Mouse (Mus musculus): Measurements from ENCODE around the gene Srl. TPM values are rescaled to one million over a fixed set of nuclear protein-coding genes. Genes with fewer than 3 reads are reported as not detected.
A peak's percentile ranks its signal among the peaks of the same experiment; 100 is the strongest.
"Not testable (repeated sequence)": the region's sequence is repeated elsewhere in the genome, so short reads cannot be mapped to it uniquely, and the experiment has no call there.

Gene Srl
- total RNA-seq, 2 experiments from 2014 or later = 6.7 to 8.2 TPM

GRCm38 (mm10) chr16:4552829-4553550 lies 11.4 kb upstream of the Srl start:
- DNase-seq = no peak

DNA sequence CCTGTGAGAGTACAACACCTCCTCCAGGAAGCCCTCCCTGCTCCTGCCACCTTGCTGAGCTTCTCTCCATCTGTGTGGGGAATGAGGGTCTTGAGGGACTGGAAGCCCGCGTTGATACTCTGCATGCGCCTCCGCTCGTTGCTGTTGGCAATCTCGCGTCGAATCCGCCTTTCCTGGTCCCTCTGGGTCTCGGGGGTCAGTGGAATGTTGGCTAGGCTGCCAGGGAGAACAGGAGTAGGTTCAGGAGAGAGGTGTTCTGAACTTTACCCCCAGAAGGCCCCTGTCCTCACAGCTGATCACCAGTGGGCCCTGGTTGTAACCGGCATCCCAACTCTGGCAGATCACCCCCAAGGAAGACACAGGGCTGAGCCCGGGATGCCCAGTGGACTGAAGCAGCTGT lies 10.3 kb upstream of the Srl start:
- DNase-seq = no peak

- peak; percentile 75 to 81 for DNase-seq
Measured at GRCm38 (mm10) chr16:4551056-4551455, 9.4 kb upstream of the Srl start.

DNA sequence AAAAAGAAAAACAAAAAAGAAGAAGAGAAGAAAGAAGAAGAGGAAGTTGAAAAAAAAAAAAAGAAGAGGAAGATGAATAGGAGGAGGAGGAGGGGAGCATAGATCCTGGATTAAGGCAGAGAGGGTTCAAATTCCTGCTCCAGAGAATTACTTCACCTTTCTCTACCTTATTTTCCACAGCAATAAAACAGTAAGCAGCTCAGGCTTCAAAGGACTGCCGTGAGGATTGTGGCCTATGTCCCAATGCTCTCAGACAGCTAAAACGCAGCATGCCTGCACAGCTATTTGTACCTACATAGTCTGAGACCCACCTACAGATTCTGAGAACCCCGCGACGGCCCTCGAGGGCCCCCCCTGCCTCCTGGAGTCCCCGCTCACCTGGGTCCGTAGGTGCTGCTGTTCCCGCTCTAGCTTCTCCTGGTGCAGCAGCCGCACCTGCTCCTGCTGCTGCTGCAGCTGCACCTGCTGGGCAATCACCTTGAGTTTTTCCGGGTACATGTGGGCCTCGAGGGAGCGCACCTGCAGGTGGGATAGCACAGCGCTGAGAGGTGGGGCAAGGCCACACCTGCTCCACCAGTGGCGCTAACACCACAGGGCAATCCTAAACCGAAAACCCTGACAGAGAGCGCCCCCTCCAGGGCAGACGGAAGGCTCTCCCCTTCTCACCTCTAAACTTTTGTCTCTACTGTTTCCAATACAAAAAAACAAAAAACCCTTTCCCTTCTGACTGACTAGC lies 7.5 kb upstream of the Srl start:
- DNase-seq = no peak

- DNase-seq = no peak
Measured at GRCm38 (mm10) chr16:4547611-4548010, 6.0 kb upstream of the Srl start.

DNA sequence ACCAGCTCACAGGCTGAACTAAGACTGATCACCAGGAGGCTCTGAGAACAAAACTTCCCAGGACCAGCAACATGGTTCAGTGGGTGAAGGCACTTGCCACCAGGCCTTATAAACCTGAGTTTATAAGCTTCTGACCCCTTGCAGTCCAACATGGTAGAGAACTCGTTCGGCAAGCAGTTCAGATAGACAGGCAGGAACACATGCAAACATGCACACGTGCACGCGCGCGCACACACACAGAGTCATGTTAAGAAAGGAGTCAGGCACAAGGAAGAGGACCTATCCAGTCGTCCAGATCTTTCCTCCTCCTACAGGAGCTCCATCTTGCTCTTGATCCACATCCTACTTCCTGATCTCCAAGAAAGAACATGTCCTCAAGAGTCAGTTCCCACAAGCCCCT lies 5.2 kb upstream of the Srl start:
- no peak for DNase-seq

GRCm38 (mm10) chr16:4544845-4545244 lies 3.2 kb upstream of the Srl start:
- DNase-seq = no peak

GRCm38 (mm10) chr16:4543266-4543665 lies 1.6 kb upstream of the Srl start:
- DNase-seq = no peak

DNA sequence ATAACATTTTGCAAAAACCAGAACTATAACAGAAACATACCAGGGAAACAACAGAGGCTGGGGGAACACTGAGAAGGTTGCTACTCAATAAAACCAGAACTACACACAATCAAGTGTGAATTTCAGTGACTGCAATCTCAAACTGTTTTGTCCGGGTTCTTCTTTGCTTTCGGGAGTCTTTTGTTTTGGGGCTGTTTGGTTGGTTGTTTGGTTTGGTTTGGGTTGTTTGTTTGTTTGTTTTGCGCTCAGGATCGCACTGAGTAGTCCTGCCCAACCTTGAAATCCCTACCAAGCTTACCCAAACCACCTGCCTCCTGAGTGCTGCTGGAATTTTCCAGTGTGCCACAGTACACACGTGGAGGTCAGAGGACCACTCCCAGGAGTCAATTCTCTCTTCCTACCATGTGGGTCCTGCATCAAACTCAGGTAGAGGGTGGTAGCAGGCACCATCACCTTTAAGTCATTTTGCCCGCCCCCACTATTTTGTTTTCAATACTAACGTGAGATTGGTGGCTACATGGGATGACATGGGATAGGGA lies 689 bp upstream of the Srl start:
- no peak for DNase-seq

GRCm38 (mm10) chr16:4541033-4541432 lies 583 bp downstream of the Srl start:
- no peak for DNase-seq

DNA sequence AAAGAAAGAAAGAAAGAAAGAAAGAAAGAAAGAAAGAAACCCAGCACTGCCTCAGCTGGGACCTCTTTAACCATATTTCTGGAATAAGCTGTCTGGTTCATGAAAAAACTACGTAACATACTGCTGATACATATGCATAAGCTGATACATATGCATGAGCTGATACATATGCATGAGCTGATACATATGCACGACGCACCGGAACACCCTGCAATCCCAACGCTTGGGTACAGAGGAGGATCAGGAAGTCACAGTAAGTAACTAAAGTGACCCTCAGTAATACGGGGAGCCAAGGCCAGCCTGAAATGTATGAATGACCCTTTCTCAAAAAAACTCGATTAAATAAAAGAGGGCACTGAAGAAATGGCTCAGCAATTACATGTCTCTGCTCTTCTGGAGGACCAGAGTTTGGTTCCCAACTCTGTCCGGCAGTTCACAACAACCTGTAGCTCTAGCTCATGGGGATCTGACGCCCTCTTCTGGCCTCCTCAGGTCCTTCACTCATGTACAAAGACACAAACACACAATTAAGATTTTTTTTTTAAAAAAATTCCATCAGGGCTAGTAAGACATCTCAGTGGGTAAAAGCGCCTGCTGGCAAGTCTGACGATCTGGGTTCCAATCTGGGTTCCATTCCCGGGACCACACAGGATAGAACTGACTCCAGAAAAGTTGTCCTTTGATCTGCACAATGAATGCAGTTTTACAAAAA lies 1.4 kb downstream of the Srl start:
- no peak for DNase-seq

DNA sequence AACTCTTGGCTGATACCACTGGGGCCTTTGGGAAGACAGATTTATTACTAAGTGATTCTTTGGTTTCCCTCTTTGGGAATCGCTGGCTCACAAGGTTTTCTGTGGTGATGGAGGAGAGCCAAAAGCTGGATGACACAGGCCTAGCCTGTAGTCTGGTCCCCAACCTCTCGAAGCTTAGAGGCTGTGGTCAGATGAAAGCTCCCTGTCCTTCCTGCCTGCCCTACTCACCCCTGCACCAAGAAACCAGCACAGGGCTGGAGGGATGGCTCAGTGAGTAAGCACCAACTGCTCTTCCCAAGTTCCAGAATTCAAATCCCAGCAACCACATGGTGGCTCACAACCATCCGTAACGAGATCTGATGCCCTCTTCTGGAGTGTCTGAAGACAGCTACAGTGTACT lies 2.1 kb downstream of the Srl start:
- DNase-seq = peak; percentile 40 to 58

- DNase-seq = no peak
Measured at GRCm38 (mm10) chr16:4537616-4538358, 3.8 kb downstream of the Srl start.

DNA sequence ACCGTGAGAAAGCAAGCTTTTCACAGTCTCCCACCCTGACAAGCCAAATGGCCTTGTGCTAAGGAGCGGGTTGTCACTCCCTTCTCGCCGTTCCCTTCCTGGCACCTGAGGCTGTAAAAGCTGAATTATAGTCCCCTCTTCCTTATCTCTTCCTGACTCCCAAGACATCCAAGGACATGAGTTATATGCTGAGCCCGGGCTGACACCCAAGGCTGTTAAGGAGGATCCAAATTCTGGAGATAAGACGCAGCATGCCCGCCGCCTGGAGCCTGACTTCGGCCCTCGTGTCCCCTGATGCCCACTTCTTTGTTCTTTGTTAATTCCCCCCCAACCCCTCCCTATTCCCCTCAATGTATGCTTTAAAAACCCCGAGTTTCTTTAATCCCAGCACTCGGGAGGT lies 14.2 kb downstream of the Srl start:
- not testable (repeated sequence) for DNase-seq

- no peak for DNase-seq
Measured at GRCm38 (mm10) chr16:4523313-4524004, 18.2 kb downstream of the Srl start.

- DNase-seq = no peak
Measured at GRCm38 (mm10) chr16:4522879-4523278, 18.7 kb downstream of the Srl start.

DNA sequence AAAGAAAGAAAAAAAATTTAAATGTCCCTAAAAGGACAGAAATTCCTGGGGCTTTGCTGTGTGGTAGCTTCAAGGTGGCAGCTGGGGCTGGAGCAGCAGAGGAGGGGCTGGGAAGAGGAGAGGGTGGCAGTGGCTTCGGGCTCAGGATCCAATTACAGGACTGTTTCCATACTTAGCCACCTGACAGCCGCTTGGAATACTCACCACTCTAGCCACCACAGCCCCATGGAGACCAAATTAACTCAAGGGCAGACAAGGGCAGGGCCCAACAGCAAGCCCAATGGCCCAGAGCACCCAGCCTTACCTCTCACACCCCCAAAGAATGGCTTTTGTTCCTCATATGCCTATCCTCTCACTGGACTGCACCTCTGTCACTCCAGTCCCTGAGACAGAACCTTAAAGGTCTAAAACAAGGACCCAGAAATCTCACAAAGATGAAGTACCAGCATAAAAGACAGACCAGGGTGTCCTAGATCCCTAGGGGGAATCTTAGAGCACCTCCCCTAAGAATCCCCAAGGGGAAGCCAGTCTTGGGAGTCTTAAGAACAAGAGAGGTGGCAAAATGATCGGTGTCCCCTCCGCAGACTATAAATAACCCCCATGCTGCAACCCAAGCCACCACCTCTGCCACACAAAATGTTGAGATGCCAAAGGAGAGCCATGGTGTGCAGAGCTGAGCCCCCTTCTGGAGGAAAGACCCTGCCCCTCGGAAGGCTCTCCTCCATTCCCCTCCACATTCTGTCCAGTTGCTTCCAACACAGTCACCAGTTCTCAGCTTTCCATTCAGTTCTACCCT lies 19.7 kb downstream of the Srl start:
- no peak for DNase-seq

DNA sequence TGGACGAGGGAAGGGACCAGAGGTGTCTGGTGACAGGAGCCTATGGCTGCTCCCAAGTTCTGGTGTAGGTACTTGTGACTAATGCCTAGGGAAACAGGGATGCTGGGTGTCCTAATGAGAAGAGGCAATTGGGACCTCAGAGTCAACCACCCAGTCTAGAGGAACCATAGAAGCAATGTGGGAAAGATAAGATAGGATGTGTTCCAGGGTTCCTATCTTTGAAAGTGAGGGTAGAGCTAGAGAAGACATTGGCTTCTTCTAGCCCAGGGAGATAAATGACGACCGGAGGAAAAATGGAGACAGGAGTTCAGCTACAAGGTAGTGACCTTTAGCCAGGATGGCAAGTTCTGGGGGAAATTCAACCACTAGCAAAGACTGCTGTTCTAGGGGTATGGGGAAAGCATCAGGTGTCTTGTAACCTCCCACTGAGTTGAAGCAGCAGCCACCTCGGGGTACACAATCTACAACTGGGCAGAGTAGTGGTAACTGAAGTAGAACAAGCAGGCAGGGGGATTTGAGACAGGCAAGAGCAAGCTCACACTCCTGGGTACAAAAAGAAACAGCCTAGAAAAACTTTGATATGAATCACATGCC lies 20.4 kb downstream of the Srl start:
- no peak for DNase-seq

DNA sequence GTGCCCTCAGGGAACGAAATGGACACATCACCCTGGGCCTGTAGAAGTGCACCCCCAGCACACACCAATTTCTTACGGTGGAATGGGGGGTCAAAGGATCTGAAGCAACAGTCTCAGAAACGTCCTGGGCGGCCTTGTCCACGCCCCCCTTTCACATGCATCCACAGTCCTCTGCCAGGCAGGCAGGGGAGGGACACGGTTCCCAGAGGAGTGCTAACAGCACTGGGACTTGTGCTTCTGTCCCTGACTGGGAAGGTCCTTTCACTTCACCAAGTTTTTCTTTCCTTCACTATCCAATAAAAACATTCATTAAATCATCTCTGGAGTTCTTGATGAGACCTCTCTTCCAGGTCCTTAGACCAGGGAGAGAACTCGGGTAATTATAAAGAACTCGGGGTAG lies 20.9 kb downstream of the Srl start:
- no peak for DNase-seq

- DNase-seq = no peak
Measured at GRCm38 (mm10) chr16:4519825-4520224, 21.8 kb downstream of the Srl start.
